Mouse (Mus musculus) stomach, embryonic 16.5 days (tissue): ENCODE data around the gene Kcne2. TPM values are rescaled to one million over a fixed set of nuclear protein-coding genes. Genes with fewer than 3 reads are reported as not detected.

Experiments
- ATAC-seq: fragments of 200-750 bp; cut with Nextera tagmentation; 2 replicates; pipeline ENCODE4 v1.8.0; 2017; ENCODE audit warnings: moderate number of reproducible peaks, moderate TSS enrichment; ENCODE audit not compliant: insufficient read depth, low FRiP score
- H3K27ac ChIP-seq: fragments of 300-500 bp; sonication (generic); 2 replicates; pipeline ENCODE4 v1.5.1; 2014; ENCODE audit warnings: low read length
- H3K27me3 ChIP-seq: fragments of 300-500 bp; sonication (generic); 2 replicates; pipeline ENCODE4 v1.6.1; 2014; ENCODE audit warnings: low read length, control low read depth, mixed read lengths; ENCODE audit not compliant: control insufficient read depth, insufficient read depth
- H3K36me3 ChIP-seq: fragments of 300-500 bp; sonication (generic); 2 replicates; pipeline ENCODE4 v1.6.1; 2014; ENCODE audit warnings: low read length; ENCODE audit not compliant: control insufficient read depth, insufficient read depth
- H3K4me1 ChIP-seq: fragments of 300-500 bp; sonication (generic); 2 replicates; pipeline ENCODE4 v1.6.1; 2014; ENCODE audit warnings: low read length, control low read depth, mixed read lengths; ENCODE audit not compliant: control insufficient read depth, insufficient read depth
- H3K4me2 ChIP-seq: fragments of 300-500 bp; sonication (generic); 2 replicates; pipeline ENCODE4 v1.6.1; 2014; ENCODE audit warnings: low read depth, low read length, mixed read lengths
- H3K4me3 ChIP-seq: fragments of 300-500 bp; sonication (generic); replicated peaks from 2 replicates; pipeline ENCODE4 v1.5.1; 2014; ENCODE audit warnings: mild to moderate bottlenecking, low read length
- H3K9ac ChIP-seq: fragments of 300-500 bp; sonication (generic); 2 replicates; pipeline ENCODE4 v1.6.1; 2014; ENCODE audit warnings: low read length
- H3K9me3 ChIP-seq: fragments of 300-500 bp; sonication (generic); replicated peaks from 2 replicates; pipeline ENCODE4 v1.6.1; 2016; ENCODE audit warnings: low read length, control low read depth; ENCODE audit not compliant: control insufficient read depth
- WGBS: fragments of 180-500 bp; shearing (Covaris S2); extraction: QIAGEN DNeasy Blood & Tissue Kit; methylation state at CpG from one replicate; pipeline ENCODE4 v1.1.7; 2014; 5-methylcytosine and 5-hydroxymethylcytosine counted together
- polyA plus RNA-seq: library from polyadenylated mRNA; unstranded; fragments of >200 nt; fragmentation: Nextera tagmentation; extraction: Ambion mirVana; gene quantifications from 2 replicates; pipeline ENCODE4 v1.2.1, GENCODE M21; 2015

Gene Kcne2
- polyA plus RNA-seq, 1 experiment from 2014 or later, result 5.1 TPM

GRCm38 (mm10) chr16:92301989-92302388 is 9.8 kb downstream of the Kcne2 start:
- H3K9ac ChIP-seq, result peak overlapping the region; percentile 84
- no peaks in the 10 kb centered on the region for H3K9me3 ChIP-seq
- peak overlapping the region; percentile 73 for H3K27ac ChIP-seq
- H3K27me3 ChIP-seq, result no peaks in the 10 kb centered on the region
- H3K36me3 ChIP-seq, result no peaks in the 10 kb centered on the region; the same call in 1 of the 2 replicates
- H3K4me2 ChIP-seq, result peak overlapping the region; percentile 91
- peaks cover 9% of the 10 kb centered on the region for H3K4me1 ChIP-seq
- no peak for ATAC-seq
- H3K4me3 ChIP-seq, result peak overlapping the region; percentile 84
- WGBS, result 22% methylated on average over 5 of the region's 5 CpGs

- ATAC-seq, result no peak
- Histone ChIP-seq H3K4me2 (peak overlapping the region; percentile 91), H3K27me3 (no peaks in the 10 kb centered on the region), H3K4me1 (peaks cover 9% of the 10 kb centered on the region), H3K9me3 (no peaks in the 10 kb centered on the region), H3K9ac (peak overlapping the region; percentile 84), H3K4me3 (peak overlapping the region; percentile 84), H3K27ac (peak overlapping the region; percentile 73; the same call in 1 of the 2 replicates), H3K36me3 (no peaks in the 10 kb centered on the region; the same call in 1 of the 2 replicates)
- 51% methylated on average over 5 of the region's 5 CpGs for WGBS
Measured at GRCm38 (mm10) chr16:92302506-92302905, 10.3 kb downstream of the Kcne2 start.

GRCm38 (mm10) chr16:92305519-92305918 is 13.3 kb downstream of the Kcne2 start:
- WGBS, result 91% methylated on average over 2 of the region's 2 CpGs
- Histone ChIP-seq H3K9me3 (no peaks in the 10 kb centered on the region), H3K4me3 (no peak overlapping the region), H3K36me3 (no peaks in the 10 kb centered on the region; the same call in 1 of the 2 replicates), H3K4me1 (peaks cover 9% of the 10 kb centered on the region), H3K4me2 (no peak overlapping the region), H3K9ac (no peak overlapping the region), H3K27me3 (no peaks in the 10 kb centered on the region), H3K27ac (no peak overlapping the region)
- no peak for ATAC-seq

DNA sequence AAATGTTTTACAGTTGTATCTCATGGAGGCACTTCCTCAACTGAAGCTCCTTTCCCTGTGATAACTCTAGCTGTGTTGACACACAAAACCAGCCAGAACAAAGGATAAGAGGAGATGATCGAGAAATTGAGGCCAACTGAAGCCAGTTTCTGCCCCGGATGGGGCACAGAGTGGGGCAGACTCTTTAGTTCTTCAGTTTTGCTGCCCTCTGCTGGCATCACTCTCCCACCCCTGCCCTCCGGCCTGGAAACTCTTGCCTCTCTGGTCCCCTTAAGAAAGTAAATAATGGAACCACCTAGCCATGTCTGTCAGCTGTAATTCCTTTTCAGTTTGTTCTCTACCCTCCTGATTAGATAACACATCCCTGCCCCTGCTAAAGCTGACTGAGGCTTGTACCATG is 15.8 kb downstream of the Kcne2 start:
- Histone ChIP-seq H3K9me3 (no peaks in the 10 kb centered on the region), H3K36me3 (peaks cover 9% of the 10 kb centered on the region; the same call in 1 of the 2 replicates), H3K4me2 (no peak overlapping the region), H3K4me3 (no peak overlapping the region), H3K4me1 (no peaks in the 10 kb centered on the region; the same call in 1 of the 2 replicates), H3K9ac (no peak overlapping the region), H3K27me3 (no peaks in the 10 kb centered on the region), H3K27ac (no peak overlapping the region)
- 81% methylated on average over 3 of the region's 3 CpGs for WGBS
- ATAC-seq, result 0 out of 2 replicates have a peak, but pooled peaks have one; percentile 25

DNA sequence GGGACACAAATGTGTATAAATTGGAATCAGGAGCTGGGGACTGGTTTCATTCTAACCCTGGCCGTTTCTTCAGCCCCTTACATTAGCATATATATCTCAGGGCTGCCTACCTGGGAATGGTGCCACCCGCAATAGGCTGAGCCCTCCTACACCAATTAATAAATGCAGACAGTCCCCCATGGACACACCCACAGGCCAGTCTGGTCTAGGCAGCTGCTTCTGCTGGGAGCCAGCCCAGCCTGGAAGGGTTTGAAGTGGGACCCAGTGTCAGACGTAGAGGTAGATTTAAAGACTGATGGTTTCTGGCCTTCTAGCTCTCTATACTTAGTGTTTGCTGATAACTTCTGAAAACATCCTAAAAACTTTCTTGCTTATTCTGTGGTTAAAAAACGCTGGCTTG is 16.9 kb downstream of the Kcne2 start:
- no peaks in the 10 kb centered on the region for H3K4me1 ChIP-seq
- no peak overlapping the region for H3K4me2 ChIP-seq
- H3K4me3 ChIP-seq, result no peak overlapping the region
- no peak for ATAC-seq
- no peaks in the 10 kb centered on the region for H3K9me3 ChIP-seq
- peaks cover 9% of the 10 kb centered on the region; the same call in 1 of the 2 replicates for H3K36me3 ChIP-seq
- no peak overlapping the region for H3K9ac ChIP-seq
- H3K27ac ChIP-seq, result no peak overlapping the region
- WGBS, result 59% methylated on average over 4 of the region's 4 CpGs
- no peaks in the 10 kb centered on the region for H3K27me3 ChIP-seq

- Histone ChIP-seq H3K4me2 (no peak overlapping the region), H3K4me3 (no peak overlapping the region), H3K36me3 (peaks cover 12% of the 10 kb centered on the region; the same call in 1 of the 2 replicates), H3K27ac (no peak overlapping the region), H3K9ac (no peak overlapping the region), H3K4me1 (no peaks in the 10 kb centered on the region), H3K27me3 (no peaks in the 10 kb centered on the region), H3K9me3 (no peaks in the 10 kb centered on the region)
- ATAC-seq, result peak; percentile 10; the same call in 1 of the 2 replicates
- WGBS, result 48% methylated on average over 13 of the region's 13 CpGs
Measured at GRCm38 (mm10) chr16:92313953-92314741, 22.0 kb downstream of the Kcne2 start.

DNA sequence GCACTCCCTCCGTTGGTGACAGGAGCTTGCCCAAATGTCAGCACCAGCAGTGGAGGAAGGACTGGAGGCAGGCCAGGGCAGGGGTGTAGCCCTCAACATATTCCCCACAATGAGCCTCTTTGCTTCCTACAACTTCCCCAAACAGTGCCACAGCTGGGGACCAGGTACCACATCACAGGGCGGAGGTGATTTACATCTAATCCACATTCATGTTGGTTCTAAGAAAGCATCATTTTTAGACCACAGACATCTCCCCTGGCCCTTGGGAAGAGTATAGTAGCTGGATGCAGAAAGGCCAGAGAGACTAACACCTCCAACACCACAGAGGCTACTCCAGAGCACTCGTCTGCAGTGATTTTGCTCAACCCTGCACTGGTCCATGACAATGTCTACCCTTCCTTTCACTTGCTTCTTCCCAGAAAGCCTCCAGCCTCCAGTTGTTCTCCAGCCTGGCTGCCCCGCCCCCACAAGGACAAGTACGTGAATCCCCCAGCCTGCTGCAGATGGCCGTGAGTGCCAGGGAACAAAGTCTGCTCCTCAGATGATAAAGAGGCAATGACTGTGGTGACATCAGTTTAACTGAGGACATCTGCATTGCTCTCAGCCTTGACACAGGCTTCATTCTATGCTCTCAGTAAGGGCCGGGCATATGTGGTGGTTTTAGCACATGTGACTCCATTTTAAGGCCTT is 24.0 kb downstream of the Kcne2 start:
- Histone ChIP-seq H3K9ac (no peak overlapping the region), H3K9me3 (no peaks in the 10 kb centered on the region), H3K36me3 (peaks cover 12% of the 10 kb centered on the region; the same call in 1 of the 2 replicates), H3K27me3 (no peaks in the 10 kb centered on the region), H3K4me1 (no peaks in the 10 kb centered on the region), H3K27ac (no peak overlapping the region), H3K4me2 (no peak overlapping the region), H3K4me3 (no peak overlapping the region)
- 77% methylated on average over 7 of the region's 7 CpGs for WGBS
- ATAC-seq, result no peak

GRCm38 (mm10) chr16:92319353-92320109 is 27.3 kb downstream of the Kcne2 start:
- Histone ChIP-seq H3K4me3 (no peak overlapping the region), H3K27ac (no peak overlapping the region), H3K27me3 (no peaks in the 10 kb centered on the region), H3K4me2 (no peak overlapping the region), H3K36me3 (peaks cover 3% of the 10 kb centered on the region; the same call in 1 of the 2 replicates), H3K4me1 (no peaks in the 10 kb centered on the region), H3K9ac (no peak overlapping the region), H3K9me3 (no peaks in the 10 kb centered on the region)
- WGBS, result 58% methylated on average over 20 of the region's 20 CpGs
- ATAC-seq, result no peak
